Mouse (Mus musculus): Measurements from ENCODE around the gene Psme4. TPM values are rescaled to one million over a fixed set of nuclear protein-coding genes. Genes with fewer than 3 reads are reported as not detected.

Gene Psme4
- total RNA-seq, 4 experiments from 2014 or later: 141 to 208 (median 169) TPM

Other genes starting within 250 kb of the Psme4 start
- 100 to 1,000 TPM; 130 to 142 (median 135) TPM for gene Acyp2, start 122.1 kb upstream of the Psme4 start, total RNA-seq (2022)
- under 1 TPM; 0.13 to 0.24 (median 0.14) TPM for gene Gpr75, start 113.6 kb downstream of the Psme4 start, total RNA-seq (2022)
- gene Asb3, start 113.7 kb downstream of the Psme4 start, total RNA-seq (2022): 1 to 10 TPM; 7.0 to 8.7 (median 8.4) TPM
- 10 to 100 TPM; 30.4 to 34.9 (median 32.4) TPM for gene Erlec1, start 182.6 kb downstream of the Psme4 start, total RNA-seq (2022)
- 10 to 100 TPM; 19.1 to 23.2 (median 21.2) TPM for gene Chac2, start 214.6 kb downstream of the Psme4 start, total RNA-seq (2022)